Mouse (Mus musculus) liver, adult (tissue): ENCODE results near the gene Ypel3.

ENCODE experiments used
- GATA4 ChIP-seq: IDR thresholded peaks from 2 replicates; pipeline ENCODE4 v1.6.1; 2014; ENCODE audit warnings: mild to moderate bottlenecking, low read length; ENCODE audit not compliant: insufficient replicate concordance

Ypel3 gene

DNA sequence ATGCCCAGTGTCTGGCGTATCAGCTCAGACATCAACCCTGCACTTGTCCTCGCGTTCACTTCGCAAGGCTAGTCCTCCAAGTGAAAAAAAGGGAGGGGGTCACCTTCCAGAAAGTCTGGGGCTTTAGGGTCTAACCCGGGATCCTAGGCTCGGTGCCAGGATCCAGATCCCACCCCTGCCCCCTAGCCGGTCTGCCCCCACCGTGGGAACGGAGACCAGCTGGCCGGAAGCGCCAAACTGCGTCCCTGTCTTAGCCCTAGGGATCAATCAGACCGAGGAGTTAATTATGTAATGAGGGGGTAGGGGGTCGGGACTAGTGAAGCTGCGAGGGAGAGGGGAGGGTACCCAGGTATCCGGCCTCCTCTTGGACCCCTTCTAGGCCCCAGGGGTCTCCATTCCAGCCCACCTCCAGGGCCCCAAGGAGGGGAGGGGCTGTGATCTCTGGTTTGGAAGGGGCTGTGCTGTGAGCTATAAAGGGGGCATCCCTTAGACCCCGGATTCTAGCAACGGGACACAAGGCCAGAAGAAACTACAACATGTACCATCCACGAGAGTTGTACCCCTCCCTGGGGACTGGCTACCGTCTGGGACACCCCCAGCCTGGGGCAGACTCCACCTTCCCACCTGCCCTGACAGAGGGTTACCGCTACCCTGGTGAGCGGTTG lies 4.3 kb downstream of the Ypel3 start, which contains the start of gene Tbx6:
Gene Tbx6, plus strand, starts transcription at position 513 of the 665 bp plus-strand sequence.
- TF ChIP-seq GATA4, result no peak

DNA sequence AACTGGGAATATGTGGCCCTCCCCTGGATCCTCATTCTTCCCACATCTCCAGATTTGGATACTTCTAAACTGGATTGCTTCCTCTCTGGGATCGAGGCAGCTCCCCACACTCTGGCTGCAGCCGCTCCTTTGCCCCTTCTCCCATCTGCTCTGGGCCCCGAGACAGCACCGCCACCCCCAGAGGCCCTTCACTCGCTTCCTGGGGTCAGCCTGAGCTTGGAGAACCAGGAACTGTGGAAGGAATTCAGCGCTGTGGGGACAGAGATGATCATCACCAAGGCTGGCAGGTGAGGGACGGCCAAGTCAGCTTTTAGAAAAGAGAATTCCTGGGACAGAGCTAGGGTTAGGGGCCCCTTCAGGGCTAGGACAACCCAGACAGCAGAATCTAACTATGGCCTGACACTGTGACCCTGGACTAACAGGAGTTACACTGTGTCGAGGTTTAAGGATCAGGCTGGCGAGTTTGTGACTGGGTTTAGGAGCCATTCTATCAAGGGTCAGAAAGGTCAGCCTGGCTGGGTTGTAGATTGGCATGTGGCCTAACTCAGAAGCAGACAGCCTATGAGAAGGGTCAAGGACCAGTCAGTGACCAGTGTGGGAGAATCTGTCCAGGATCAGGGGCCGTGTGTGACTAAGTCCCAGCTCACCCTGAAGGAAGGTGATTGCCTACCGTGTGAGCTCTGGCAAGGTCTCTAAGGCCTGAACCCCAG lies 5.1 kb downstream of the Ypel3 start:
- no peak for TF ChIP-seq GATA4

DNA sequence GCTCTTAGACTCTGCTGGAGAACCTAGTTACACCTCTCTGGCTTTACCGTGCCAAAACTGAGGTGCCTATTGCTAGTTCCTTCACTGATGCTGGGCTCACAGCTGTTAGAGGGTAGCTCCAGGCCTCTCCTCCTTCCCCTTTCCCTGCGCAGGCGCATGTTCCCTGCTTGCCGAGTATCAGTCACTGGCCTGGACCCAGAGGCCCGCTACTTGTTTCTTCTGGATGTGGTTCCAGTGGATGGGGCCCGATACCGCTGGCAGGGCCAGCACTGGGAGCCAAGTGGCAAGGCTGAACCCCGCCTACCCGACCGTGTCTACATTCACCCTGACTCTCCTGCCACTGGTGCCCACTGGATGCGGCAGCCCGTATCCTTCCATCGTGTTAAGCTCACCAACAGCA lies 5.9 kb downstream of the Ypel3 start:
- TF ChIP-seq GATA4, result no peak

DNA sequence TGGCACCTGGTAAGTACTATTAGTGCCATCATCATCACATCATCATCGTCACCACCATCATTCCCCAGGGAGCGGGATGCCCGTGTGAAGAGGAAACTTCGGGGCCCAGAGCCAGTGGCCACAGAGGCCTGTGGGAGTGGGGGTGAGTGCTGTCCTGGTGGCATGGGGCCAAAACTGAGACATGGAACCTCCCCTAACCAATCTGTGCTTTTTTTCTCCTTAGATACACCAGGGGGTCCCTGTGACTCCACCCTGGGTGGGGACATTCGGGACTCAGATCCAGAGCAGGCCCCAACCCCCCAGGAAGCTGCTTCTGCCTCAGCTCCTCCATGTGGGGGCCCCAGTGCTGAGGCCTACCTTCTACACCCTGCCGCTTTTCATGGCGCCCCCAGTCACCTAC lies 7.7 kb downstream of the Ypel3 start:
- no peak for TF ChIP-seq GATA4

DNA sequence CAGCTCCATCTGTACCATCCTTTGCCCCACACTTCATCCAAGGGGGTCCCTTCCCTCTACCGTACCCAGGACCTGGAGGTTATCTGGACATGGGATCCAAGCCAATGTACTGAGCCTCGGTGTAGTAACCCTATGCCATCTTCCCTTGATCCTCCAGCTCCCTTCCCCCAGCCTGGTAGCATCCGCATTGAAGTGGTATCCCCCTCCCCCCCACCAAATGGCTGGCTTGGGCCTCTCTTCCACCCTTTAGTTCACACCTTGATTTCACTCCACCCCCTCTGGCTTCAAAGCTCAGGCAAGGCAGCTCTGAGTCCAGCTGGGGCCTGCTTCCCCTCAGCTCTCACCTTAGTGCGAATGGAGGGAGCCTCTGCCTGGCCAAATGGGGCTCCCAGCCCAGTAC lies 8.3 kb downstream of the Ypel3 start:
- no peak for TF ChIP-seq GATA4

DNA sequence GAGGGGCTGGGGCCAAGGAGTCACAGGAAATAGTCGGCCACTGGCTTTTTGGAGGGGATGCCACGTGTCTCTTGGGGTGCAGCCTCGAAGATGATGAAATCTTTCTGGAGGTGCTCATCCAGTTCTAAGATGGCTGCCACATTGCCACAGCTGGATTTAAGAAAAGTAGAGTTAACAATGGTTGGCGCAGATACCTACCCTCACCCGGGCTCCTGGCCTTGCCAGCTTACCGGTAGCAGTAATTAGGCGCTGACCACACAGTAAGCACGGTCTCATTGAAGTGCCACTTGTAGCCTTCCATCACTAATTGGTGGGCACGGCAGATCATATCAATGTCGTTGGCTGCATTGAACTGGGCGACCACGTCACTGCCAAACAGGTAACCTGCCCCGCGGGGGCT lies 9.4 kb downstream of the Ypel3 start:
- TF ChIP-seq GATA4, result no peak

DNA sequence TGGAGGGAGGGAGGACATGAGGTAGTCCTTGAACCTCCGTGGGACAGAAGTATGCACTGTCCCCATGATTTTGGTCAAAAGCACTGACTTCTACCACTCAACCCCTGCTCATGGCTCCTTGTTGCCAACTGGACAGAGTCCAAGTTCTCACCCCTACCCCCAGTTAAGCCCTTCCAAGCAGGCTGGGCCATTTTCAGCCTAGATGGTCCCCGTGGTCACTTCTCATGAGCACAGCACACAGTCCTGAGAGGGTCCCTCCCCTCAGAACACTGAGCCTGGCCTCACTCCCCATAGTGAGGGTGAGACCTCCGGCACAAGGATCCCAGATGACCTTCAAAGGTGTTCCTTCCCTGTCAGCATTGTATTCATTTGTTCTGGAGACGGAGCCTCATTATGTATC lies 12.4 kb downstream of the Ypel3 start:
- TF ChIP-seq GATA4, result no peak

DNA sequence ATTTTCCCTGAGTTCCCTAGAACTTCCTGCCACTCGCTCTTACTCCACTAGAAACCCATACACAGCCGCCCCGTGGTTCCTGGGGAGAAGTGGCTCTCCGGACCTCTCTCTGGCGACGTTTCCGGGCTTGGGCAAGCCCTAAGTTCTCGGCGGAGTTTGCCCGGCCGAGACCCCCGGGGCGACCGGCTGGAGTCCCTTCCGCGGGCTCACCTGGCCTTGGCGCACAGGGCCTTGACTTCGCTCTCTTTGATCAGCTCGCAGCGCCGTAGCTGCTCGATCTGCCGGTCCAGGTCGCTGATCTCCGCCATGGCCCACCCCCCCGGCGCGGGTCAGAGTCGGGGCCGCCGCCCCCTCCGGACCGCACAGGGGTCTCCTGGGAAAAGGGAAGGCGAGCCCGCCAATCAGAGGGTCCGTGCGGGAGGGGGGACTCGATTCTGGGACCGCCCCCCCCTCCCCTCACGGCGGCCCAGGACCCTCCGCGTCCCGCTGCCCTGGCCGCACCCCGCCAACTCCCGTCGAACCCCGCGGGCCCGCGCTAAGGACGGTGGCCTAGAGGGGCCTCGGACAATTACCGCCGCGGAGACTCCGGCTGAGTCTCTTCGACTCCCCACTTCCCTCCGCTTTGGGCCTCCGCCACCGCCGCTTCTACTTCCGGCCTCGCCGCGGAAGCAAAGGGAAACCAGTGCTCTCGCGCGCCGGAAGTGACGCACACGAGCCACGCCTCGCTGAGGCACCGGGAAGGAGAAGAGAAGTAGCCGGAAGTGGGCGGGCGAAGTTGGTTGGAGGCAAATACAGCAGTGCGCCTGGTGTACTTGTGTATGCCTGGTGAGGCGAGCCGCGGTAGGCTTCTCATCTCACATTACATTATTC lies 15.3 kb downstream of the Ypel3 start, which contains the start of gene Ppp4c:
Gene Ppp4c, minus strand, starts transcription at position 646 of the 870 bp plus-strand sequence.
- TF ChIP-seq GATA4, result no peak; the same call in 1 of the 2 replicates

DNA sequence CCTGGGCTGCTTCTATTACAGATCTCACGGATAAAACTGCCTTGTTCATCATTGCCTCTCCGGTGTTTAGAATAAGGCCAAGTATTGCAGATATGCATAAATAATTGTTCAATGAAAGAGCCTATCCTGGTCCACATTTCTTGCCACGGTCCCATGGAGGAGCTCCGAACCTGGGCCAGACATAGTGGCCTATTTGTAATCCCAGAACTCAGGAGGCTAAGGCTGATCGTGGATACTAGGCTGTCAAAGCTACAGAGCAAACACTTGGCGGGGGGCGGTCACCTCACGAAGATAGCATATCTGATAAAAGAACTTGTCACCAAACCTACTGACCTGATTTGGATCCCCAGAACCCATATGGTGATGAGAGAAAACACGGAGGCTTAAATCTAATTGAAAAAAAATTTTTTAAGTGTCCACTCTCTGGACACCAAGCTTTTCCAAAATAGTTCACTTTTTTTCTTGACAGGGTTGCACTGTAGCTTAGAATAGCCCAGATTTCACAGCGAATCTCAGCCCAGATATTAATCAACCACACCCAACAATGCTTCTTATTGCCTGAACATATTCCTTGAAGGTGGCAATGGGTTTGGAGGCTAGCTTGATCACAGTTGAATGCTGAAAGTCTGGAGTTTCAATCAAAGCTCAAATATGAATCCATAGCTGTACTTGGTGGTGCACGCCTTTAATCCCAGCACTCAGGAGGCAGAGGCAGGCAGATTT lies 16.1 kb downstream of the Ypel3 start:
- no peak for TF ChIP-seq GATA4

DNA sequence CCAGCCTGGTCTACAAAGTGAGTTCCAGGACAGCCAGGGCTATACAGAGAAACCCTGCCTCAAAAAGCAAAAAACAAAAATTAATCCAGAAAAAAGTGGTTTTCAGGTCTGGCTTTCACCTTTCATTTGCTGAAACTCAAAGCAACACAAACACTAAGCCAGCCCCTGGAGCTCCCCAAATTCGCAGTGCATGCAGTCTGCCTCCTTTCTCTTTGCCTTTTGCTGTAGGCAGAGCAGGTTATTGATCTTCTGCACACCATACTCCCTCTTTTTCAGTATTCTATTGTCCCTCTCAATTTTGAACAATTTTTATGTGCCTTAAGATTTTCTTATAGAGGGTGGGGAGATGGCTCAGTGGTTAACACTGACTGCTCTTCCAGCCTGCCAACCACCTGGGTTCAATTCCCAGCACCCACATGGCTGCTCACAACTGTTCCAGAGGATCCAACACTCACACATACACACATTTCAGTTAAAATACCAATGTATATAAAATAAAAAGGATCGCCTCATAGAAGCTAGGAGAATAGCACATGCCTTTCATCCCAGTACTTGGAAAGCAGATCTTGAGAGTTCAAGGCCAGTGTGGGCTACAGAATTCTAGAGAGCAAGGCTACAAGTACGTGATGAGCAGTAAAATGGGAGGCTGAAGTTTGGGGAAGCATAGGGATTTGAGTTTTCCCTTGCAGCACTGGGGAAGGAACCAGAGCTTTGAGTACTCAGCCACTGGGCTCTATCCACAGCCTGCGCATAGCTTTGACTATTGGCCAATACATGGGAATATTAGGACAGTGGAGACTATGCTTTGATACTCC lies 16.9 kb downstream of the Ypel3 start:
- no peak for TF ChIP-seq GATA4

DNA sequence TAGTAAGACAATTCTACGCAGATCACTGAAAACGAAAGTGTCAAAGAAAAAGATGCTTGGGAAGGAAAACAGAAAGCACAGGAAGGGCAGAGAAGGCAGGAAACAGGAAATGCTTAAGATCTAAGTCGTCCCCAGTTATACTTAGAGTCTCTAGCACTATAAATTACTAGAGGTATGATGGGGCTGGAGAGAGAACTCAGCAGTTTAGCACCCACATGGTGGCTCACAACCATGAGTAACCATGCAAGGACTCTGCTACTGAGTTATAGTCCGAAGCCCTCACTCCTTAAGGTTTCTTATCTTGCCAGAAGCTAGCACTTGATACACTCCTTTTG lies 17.5 kb downstream of the Ypel3 start:
- no peak for TF ChIP-seq GATA4

DNA sequence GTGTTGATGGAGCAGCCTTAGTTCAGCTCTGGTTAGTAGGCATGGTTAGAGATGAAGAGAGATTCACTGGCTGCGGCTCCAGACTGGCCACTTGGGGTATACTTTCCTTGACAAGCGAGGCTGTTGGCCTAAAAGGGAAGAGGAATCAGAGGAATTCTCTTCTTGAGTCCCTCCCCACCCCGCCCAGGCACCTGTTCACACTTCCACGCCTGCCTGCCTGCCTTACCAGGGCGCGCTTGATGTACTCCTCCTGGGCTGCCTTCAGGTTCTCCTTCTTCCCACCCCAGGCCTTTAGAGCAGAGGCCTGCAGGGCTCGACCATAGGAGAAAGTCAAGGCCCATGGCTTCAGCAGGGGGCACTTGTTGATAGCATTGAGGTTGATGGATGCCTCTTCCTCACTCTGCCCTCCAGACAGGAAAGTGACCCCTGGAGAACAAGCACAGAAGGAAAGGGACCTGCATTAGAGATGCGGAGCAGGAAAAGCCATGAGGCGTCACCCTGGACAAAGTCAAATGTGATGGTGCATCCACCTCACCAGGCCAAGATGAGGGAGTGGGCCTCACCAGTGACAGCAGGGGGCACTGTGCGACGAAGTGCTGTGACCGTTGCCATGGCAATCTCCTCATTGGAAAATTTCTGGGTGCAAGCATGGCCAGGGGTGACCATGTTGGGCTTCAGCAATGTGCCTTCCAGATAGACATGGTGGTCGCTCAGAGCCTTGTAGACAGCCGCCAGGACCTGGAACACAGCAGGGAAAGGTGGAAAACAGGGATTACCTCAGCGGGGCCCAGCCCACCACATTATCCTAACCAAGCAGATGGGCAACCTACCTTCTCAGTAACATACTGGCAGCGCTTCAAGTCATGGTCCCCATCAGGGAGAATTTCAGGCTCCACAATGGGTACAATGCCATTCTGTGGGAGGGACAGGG lies 18.9 kb downstream of the Ypel3 start:
- TF ChIP-seq GATA4, result no peak

DNA sequence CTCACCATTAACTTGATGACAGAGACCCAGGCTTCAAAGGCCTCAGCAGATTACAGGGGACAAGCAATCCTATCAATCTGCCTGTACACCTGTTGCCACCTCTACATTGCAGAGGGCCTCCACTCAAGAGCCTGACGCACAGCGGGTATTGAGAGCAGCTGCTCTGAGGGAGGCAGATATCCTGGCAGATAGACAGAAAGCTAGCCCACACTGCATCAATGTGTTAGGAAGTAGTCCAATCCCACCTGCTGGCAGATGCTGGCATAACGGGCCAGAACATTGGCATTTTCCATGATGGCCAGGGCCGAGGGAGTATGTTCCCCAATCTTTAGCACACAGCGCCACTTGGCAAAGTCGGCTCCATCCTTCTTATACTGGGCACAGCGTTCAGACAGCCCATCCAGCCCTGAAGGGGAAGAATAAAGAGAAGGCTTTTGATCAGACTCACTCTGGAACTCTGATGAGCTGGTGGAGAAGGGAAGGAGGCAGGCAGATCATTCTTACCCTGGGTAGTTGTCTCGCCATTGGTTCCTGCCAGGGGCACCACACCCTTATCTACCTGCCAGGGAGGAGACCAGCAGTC lies 19.7 kb downstream of the Ypel3 start:
- TF ChIP-seq GATA4, result no peak

DNA sequence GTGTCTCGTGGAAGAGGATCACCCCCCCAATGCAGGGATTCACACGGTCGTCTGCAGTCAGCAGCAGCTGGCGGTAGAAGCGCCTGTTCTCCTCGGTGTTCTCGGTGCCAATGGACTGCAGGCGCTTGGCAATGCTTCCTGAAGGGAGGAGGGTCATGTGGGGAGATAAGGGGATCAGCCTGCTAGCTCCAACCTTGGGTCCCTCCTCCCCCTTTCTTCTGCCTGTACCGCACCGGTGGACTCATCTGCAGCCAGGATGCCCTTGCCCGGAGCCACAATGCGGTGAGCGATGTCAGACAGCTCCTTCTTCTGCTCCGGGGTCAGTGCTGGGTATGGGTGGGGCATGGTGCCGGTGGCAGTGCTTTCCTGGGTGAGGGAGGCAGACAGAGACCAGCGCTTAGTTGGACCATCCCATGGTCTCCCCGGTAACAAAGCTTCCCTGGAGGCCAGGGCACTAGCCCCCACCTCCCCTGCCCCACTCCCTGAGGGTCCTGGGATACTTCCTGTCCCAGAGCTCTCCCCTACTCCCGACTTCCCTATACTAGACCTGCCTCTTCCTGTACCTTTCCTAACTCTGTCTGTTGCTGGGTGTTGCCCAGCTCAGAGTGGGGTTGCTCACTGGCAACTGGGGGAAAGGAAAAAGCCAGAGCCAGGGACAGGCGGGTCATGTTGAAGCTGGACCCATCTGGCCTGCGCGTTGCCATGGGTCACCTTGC lies 20.8 kb downstream of the Ypel3 start, which contains the start of gene Fam57b:
Gene Fam57b, plus strand, starts transcription at position 258 of the 716 bp plus-strand sequence.
- no peak for TF ChIP-seq GATA4
